Mouse (Mus musculus): Measurements from ENCODE around the gene Trim32.

DNA sequence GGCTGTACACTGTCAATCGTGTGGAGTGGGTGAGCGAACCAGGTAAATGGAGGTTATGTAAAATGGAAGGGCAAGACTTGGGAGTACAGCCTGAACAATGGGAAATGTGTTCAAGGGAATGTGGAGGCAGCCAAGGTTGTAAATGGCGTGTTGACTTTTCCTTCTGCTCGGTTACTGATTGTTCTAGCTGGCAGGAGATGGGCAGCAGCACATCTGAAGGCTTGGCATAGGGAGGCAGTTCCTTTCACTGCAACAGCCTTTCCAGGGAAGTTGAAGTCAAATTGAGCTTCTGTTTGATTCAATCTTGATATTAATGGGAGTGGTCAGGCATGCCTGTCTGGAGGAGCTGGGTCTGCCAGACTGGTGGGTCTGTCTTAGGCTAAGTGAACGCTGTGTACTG is 5.5 kb downstream of the Trim32 start:
- no peak for TF ChIP-seq POLR2A (IDR thresholded peaks at IDR 0.05; ENCODE audit: extremely low read depth, insufficient read depth, low read length)
- TF ChIP-seq CTCF (IDR thresholded peaks at IDR 0.05; ENCODE audit: extremely low read depth, insufficient read depth, low read length), result no peak
